Mouse (Mus musculus) right cerebral cortex, postnatal 4 days (tissue): ENCODE measurements around the gene Gm595.
A peak's percentile ranks its signal among the peaks of the same experiment; 100 is the strongest.

Source experiments
- DNase-seq: peaks from one replicate; pipeline ENCODE4 v3.0.0-alpha.2; 2022

Gene Gm595

DNA sequence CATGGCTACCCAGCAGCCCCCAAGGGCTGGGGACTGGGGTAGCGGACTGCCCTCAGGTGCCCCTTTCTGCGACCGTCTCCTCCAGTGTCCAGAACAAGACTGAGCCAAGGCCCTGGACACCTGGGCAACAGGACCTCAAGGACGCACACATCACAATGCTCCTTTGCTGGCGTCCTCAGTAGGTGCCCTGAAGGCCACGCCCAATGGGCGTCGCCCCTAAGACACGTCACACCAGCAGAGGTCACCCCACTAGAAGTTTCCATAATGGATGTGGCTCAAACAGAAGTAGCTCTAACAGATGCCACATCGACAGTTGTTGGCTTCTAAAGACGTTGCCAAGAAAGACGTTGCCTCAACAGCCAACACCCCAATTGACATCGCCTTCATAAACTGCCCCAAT lies at the start of gene Gm595:
TSS of gene Gm595 (minus strand) at position 101 of the 400 bp plus-strand sequence.
- no peak for DNase-seq

DNA sequence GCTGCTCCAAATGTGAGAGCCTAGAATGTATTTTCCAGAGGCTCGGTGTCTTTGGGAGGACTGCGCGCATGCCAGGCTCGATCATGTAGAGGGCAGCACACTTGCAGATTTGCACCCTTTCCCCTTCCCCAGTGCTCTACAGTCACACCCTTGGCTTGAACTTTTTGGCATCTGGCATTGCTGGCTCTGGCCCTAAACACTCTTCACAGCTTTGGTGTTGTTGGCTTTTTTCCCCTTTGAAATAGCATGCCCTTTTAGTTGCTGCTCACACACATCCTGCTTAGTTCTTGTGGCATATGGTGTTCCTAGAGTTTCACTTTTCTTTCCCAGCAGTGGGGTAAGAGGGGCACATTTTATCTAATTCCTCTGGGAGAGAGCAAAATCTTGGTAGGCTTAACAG lies 30.9 kb upstream of the Gm595 start:
- no peak for DNase-seq

DNA sequence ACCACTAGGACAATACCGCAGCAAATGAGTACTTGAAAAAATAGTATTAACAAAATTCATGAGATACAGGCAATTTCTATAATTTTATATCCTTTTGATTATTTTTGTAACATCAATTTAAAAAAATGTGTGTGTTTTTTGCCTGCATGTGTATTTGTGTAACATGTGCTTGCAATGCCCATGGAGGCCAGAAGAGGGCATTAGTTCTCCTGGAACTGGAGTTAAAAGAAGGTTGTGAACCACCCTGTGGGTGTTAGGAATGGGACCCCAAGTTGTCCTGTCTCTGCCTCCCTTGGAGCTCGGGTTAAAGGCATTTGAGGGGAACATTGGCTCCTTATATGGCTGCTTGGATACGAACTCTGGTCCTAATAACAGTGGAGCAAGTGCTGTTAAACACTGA lies 26.2 kb upstream of the Gm595 start:
- DNase-seq: no peak

DNA sequence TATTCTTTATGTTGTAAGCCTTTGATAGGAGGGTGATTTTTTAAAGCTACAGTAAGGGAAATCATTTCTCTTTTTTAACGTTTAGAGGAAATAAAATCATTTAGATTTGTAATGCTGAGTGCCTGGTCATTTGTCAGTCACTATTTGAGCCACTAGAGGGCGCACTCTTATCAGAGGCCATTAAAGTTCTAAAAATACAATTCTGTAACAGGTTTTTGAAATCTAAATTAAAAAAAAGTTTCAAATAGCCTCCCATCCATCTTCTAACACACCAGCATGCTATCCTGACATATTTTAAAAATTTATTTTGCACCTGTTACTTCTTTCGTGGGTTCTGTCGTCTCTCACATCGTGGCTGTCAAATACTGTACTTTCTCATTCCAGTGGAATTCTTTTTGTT lies 22.0 kb upstream of the Gm595 start:
- peak; percentile 5 for DNase-seq

DNA sequence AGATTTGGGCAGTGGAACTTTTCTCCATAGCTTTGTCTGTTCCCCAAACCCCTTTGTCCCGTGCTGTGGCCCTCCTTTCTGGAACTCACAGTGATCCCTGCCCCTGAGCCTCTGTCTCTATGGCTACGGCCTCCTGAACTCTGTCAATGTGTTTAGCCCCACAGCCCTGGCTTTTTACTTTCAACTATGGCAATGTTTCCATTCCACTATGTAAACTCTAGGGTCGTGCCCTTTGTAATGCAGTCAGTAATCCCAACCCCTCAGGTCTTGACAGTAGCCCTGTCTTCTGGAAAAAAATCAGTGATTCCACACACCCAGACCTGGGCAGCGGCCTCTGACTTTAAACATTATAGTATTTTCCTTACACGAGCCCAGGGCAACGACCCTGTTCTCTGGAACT lies 19.3 kb upstream of the Gm595 start:
- no peak for DNase-seq

DNA sequence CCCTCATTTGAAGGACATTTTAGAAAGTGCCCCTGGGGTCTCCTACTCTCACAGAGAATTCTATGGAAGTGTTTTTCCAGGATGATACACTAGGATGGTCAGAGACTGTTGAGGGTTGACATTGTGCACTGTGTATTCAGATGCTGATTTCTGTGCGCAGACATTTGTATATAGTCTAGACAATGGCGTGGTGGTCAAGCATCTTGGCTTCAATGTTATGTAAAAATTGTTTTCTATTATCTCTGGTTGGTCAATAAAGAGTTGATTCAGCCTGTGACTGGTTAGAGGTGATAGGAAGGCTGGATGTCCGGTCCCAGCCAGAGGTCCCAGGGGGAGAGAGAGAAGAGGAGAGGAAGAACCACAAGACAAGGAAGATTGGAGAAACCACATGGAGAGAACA lies 16.4 kb upstream of the Gm595 start:
- no peak for DNase-seq

DNA sequence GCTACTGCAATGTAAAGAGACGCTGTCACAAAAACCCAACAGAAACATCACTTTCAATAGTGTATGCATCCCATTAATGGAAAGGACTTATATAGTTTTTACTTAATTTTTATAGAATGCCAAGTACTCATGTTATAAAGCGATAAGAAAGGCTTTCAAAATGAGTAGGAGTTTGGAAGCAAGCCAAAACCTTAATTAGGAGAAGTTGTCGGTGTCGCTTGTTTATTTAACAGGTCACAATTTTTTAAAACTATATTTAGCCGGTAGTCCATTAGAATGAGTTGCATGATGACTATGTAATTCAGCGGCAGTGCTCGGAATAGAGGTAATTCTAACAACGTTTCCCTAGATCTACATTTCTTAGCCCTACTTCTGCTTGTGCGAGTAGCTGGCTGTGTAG lies 12.7 kb upstream of the Gm595 start:
- DNase-seq: no peak

DNA sequence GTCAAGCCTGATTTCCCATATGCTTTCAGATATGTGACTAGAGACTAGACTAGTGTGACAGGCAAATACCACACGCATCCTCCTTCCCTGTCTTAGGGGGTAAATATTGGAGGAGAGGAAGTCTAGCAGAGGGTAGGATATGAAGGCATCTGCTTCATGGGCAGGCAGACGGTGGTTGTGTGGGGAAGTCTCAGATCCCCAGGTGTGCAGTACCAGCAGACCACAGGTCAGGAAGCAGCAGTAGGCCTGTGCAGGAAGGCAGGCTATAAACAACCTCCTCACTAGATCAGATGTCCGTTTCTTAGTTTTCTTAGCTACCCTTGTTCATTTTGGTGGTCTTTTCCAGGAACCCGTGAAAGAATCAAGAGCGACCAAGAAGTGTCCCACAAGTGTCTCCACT lies 7.1 kb upstream of the Gm595 start:
- no peak for DNase-seq
